Mouse (Mus musculus) adrenal gland, postnatal 36 days (tissue): ENCODE measurements around the gene Mcoln2. TPM values are rescaled to one million over a fixed set of nuclear protein-coding genes. Genes with fewer than 3 reads are reported as not detected.

Experiments used
- DNase-seq, 2 experiments: peaks; one replicate each; pipeline ENCODE4 v3.0.0; 2021; ENCODE audit warnings: mixed read lengths in 1 of 2
- total RNA-seq, 2 experiments: library from RNA; stranded (reverse); gene quantifications; 2 replicates each; pipeline ENCODE4 v1.2.3; 2021

The Mcoln2 gene
- total RNA-seq, 2 experiments from 2014 or later = not detected

GRCm38 (mm10) chr3:146228559-146229310 lies 79.1 kb downstream of the Mcoln2 start:
- DNase-seq = no peak

- no peak for DNase-seq
Measured at GRCm38 (mm10) chr3:146232708-146233107, 83.1 kb downstream of the Mcoln2 start.

GRCm38 (mm10) chr3:146233741-146234140 lies 84.1 kb downstream of the Mcoln2 start:
- no peak for DNase-seq

GRCm38 (mm10) chr3:146234530-146234929 lies 84.9 kb downstream of the Mcoln2 start:
- DNase-seq = no peak

- DNase-seq = no peak
Measured at GRCm38 (mm10) chr3:146236280-146236679, 86.6 kb downstream of the Mcoln2 start.

- no peak for DNase-seq
Measured at GRCm38 (mm10) chr3:146237676-146238075, 88.0 kb downstream of the Mcoln2 start.

- DNase-seq = no peak
Measured at GRCm38 (mm10) chr3:146244630-146245029, 95.0 kb downstream of the Mcoln2 start.

Other genes with a start within 250 kb of the Mcoln2 start
- gene Bcl10, start 227.0 kb upstream of the Mcoln2 start, total RNA-seq = 10 to 100 TPM; 26.5 to 27.9 TPM
- gene 2410004B18Rik, start 211.8 kb upstream of the Mcoln2 start, total RNA-seq = 10 to 100 TPM; 22.3 to 22.8 TPM
- 1 to 10 TPM; 6.0 to 7.7 TPM for gene Syde2, start 162.0 kb upstream of the Mcoln2 start, total RNA-seq
- gene Wdr63, start 41.7 kb upstream of the Mcoln2 start, total RNA-seq = under 1 TPM in 1 of 2 experiments, not detected in 1; 0.26 TPM
- not detected for gene Mcoln3, start 32.4 kb upstream of the Mcoln2 start, total RNA-seq
- under 1 TPM; 0.30 to 0.33 TPM for gene Lpar3, start 71.1 kb downstream of the Mcoln2 start, total RNA-seq